Mouse (Mus musculus) CH12.LX (cell line): Measurements from ENCODE around the gene Olfr1373. TPM values are rescaled to one million over a fixed set of nuclear protein-coding genes. Genes with fewer than 3 reads are reported as not detected.

Experiments used
- DNase-seq: peaks from one replicate; pipeline ENCODE4 v3.0.0-alpha.2; 2013; ENCODE audit errors: extremely low read depth
- H3K27ac ChIP-seq: 2 replicates; pipeline ENCODE4 v1.5.1; 2012; ENCODE audit warnings: low read depth, mild to moderate bottlenecking, control low read depth, moderate library complexity; ENCODE audit not compliant: insufficient read depth
- H3K27me3 ChIP-seq: replicated peaks from 2 replicates; pipeline ENCODE3; 2012; ENCODE audit warnings: inconsistent platforms
- H3K36me3 ChIP-seq, 2 experiments: replicated peaks in 1 of 2; 2 replicates each; pipeline versions ENCODE3 to v1.6.1; 2012; ENCODE audit warnings: inconsistent platforms in 1 of 2, low read length in 1 of 2, mild to moderate bottlenecking in 1 of 2, mixed read lengths in 1 of 2, moderate library complexity in 1 of 2; ENCODE audit not compliant: control insufficient read depth in 1 of 2, insufficient read depth in 1 of 2
- H3K4me1 ChIP-seq, 2 experiments: 2 replicates each; pipeline ENCODE4 v1.6.1; 2012; ENCODE audit warnings: inconsistent platforms in 1 of 2, moderate library complexity in 1 of 2; ENCODE audit not compliant: insufficient read depth in 2 of 2, control insufficient read depth in 1 of 2
- H3K4me2 ChIP-seq: 2 replicates; pipeline ENCODE4 v1.6.1; 2012; ENCODE audit warnings: low read depth, mild to moderate bottlenecking, control low read depth; ENCODE audit not compliant: poor library complexity, insufficient read depth, severe bottlenecking
- H3K4me3 ChIP-seq, 3 experiments: fragments of 150-350 bp in 1 of 3; sonication (generic) in 1 of 3; replicated peaks in 1 of 3; 2 replicates each; pipeline versions ENCODE3 to v1.5.1; 2011 to 2012; ENCODE audit warnings: low read depth in 2 of 3, low read length in 2 of 3, mild to moderate bottlenecking in 2 of 3, moderate library complexity in 2 of 3, control low read depth in 1 of 3, improper control_type of control experiment in 1 of 3, inconsistent platforms in 1 of 3, mixed read lengths in 1 of 3; ENCODE audit not compliant: poor library complexity in 1 of 3
- H3K79me2 ChIP-seq: replicated peaks from 2 replicates; pipeline ENCODE4 v1.6.1; 2012; ENCODE audit warnings: mild to moderate bottlenecking, moderate library complexity; ENCODE audit not compliant: control insufficient read depth, poor library complexity, insufficient read depth, severe bottlenecking; ENCODE audit errors: extremely low read depth
- H3K9ac ChIP-seq: 2 replicates; pipeline ENCODE4 v1.6.1; 2012; ENCODE audit warnings: low read depth, mild to moderate bottlenecking, control low read depth, moderate library complexity; ENCODE audit not compliant: insufficient read depth
- H3K9me3 ChIP-seq: replicated peaks from 2 replicates; pipeline ENCODE3; 2012; ENCODE audit warnings: low read length, inconsistent platforms, mixed read lengths
- BHLHE40 ChIP-seq: IDR thresholded peaks from 2 replicates; pipeline ENCODE4 v1.6.1; 2011; ENCODE audit warnings: mild to moderate bottlenecking, low read depth, low read length, improper control_type of control experiment
- CHD1 ChIP-seq: IDR thresholded peaks from 2 replicates; pipeline ENCODE4 v1.6.1; 2012; ENCODE audit warnings: low read depth, low read length, improper control_type of control experiment, inconsistent platforms
- CHD2 ChIP-seq: IDR thresholded peaks from 2 replicates; pipeline ENCODE4 v1.6.1; 2011; ENCODE audit warnings: low read length, improper control_type of control experiment
- CTCF ChIP-seq, 2 experiments: IDR thresholded peaks in 1 of 2; conservative IDR thresholded peaks in 1 of 2; 2 replicates each; pipeline ENCODE4 v1.5.1; 2011 to 2012; ENCODE audit warnings: low read depth in 2 of 2, low read length in 2 of 2, improper control_type of control experiment in 1 of 2, inconsistent platforms in 1 of 2, mild to moderate bottlenecking in 1 of 2, moderate library complexity in 1 of 2
- E2F4 ChIP-seq: IDR thresholded peaks from 2 replicates; pipeline ENCODE4 v1.6.1; 2011; ENCODE audit warnings: low read depth, low read length, improper control_type of control experiment; ENCODE audit not compliant: insufficient replicate concordance
- ELF1 ChIP-seq: IDR thresholded peaks from 2 replicates; pipeline ENCODE4 v1.6.1; 2014; ENCODE audit warnings: low read depth, mild to moderate bottlenecking, inconsistent platforms, low read length, improper control_type of control experiment
- EP300 ChIP-seq: IDR thresholded peaks from 2 replicates; pipeline ENCODE4 v1.6.1; 2011; ENCODE audit warnings: low read length, improper control_type of control experiment
- ETS1 ChIP-seq: conservative IDR thresholded peaks from 2 replicates; pipeline ENCODE4 v1.6.1; 2012; ENCODE audit warnings: low read depth, mild to moderate bottlenecking, inconsistent platforms, low read length, improper control_type of control experiment, moderate library complexity
- GABPA ChIP-seq: IDR thresholded peaks from 2 replicates; pipeline ENCODE4 v1.6.1; 2012; ENCODE audit warnings: low read depth, low read length, improper control_type of control experiment, inconsistent platforms; ENCODE audit not compliant: insufficient replicate concordance
- HCFC1 ChIP-seq: IDR thresholded peaks from 2 replicates; pipeline ENCODE4 v1.6.1; 2012; ENCODE audit warnings: low read depth, mild to moderate bottlenecking, inconsistent platforms, low read length, improper control_type of control experiment
- IRF4 ChIP-seq: IDR thresholded peaks from 2 replicates; pipeline ENCODE4 v1.6.1; 2014; ENCODE audit warnings: low read depth, mild to moderate bottlenecking, inconsistent platforms, low read length, improper control_type of control experiment
- JUN ChIP-seq: IDR thresholded peaks from 2 replicates; pipeline ENCODE4 v1.6.1; 2011; ENCODE audit warnings: low read depth, mild to moderate bottlenecking, low read length, improper control_type of control experiment, moderate library complexity; ENCODE audit not compliant: insufficient read depth
- JUND ChIP-seq: conservative IDR thresholded peaks from 2 replicates; pipeline ENCODE4 v1.6.1; 2011; ENCODE audit warnings: low read depth, low read length, improper control_type of control experiment
- KAT2A ChIP-seq: IDR thresholded peaks from 2 replicates; pipeline ENCODE4 v1.6.1; 2012; ENCODE audit warnings: low read length, improper control_type of control experiment, inconsistent platforms; ENCODE audit not compliant: insufficient replicate concordance
- MAFK ChIP-seq: IDR thresholded peaks from 2 replicates; pipeline ENCODE4 v1.6.1; 2011; ENCODE audit warnings: low read length, improper control_type of control experiment; ENCODE audit not compliant: insufficient replicate concordance
- MAX ChIP-seq: IDR thresholded peaks from 2 replicates; pipeline ENCODE4 v1.6.1; 2011; ENCODE audit warnings: low read length, improper control_type of control experiment
- MAZ ChIP-seq: IDR thresholded peaks from 2 replicates; pipeline ENCODE4 v1.6.1; 2012; ENCODE audit warnings: low read depth, mild to moderate bottlenecking, inconsistent platforms, low read length, improper control_type of control experiment, moderate library complexity
- MEF2A ChIP-seq: IDR thresholded peaks from 2 replicates; pipeline ENCODE4 v1.6.1; 2014; ENCODE audit warnings: low read depth, mild to moderate bottlenecking, inconsistent platforms, low read length, improper control_type of control experiment, borderline replicate concordance
- MXI1 ChIP-seq: IDR thresholded peaks from 2 replicates; pipeline ENCODE4 v1.6.1; 2011; ENCODE audit warnings: mild to moderate bottlenecking, low read depth, low read length, improper control_type of control experiment
- MYC ChIP-seq: IDR thresholded peaks from 2 replicates; pipeline ENCODE4 v1.6.1; 2011; ENCODE audit warnings: low read depth, mild to moderate bottlenecking, improper control_type of control experiment, low read length
- NELFE ChIP-seq: IDR thresholded peaks from 2 replicates; pipeline ENCODE4 v1.6.1; 2011; ENCODE audit warnings: low read depth, low read length, improper control_type of control experiment
- NRF1 ChIP-seq: IDR thresholded peaks from 2 replicates; pipeline ENCODE4 v1.6.1; 2014; ENCODE audit warnings: low read depth, mild to moderate bottlenecking, inconsistent platforms, low read length, improper control_type of control experiment, moderate library complexity
- PAX5 ChIP-seq: IDR thresholded peaks from 2 replicates; pipeline ENCODE4 v1.6.1; 2012; ENCODE audit warnings: low read length, inconsistent platforms, mixed read lengths
- POLR2A ChIP-seq: IDR thresholded peaks from 2 replicates; pipeline ENCODE4 v1.6.1; 2011; ENCODE audit warnings: low read depth, mild to moderate bottlenecking, improper control_type of control experiment, low read length
- POLR2AphosphoS2 ChIP-seq: IDR thresholded peaks from 2 replicates; pipeline ENCODE4 v1.6.1; 2011; ENCODE audit warnings: low read depth, low read length, improper control_type of control experiment
- RAD21 ChIP-seq: IDR thresholded peaks from 2 replicates; pipeline ENCODE4 v1.6.1; 2011; ENCODE audit warnings: low read depth, mild to moderate bottlenecking, low read length, improper control_type of control experiment, moderate library complexity
- RCOR1 ChIP-seq: conservative IDR thresholded peaks from 2 replicates; pipeline ENCODE4 v1.6.1; 2012; ENCODE audit warnings: low read depth, mild to moderate bottlenecking, inconsistent platforms, low read length, improper control_type of control experiment
- SIN3A ChIP-seq: IDR thresholded peaks from 2 replicates; pipeline ENCODE4 v1.6.1; 2012; ENCODE audit warnings: low read length, improper control_type of control experiment, inconsistent platforms
- SMC3 ChIP-seq: IDR thresholded peaks from 2 replicates; pipeline ENCODE4 v1.6.1; 2011; ENCODE audit warnings: low read depth, low read length, improper control_type of control experiment
- TBP ChIP-seq: conservative IDR thresholded peaks from 2 replicates; pipeline ENCODE4 v1.6.1; 2011; ENCODE audit warnings: low read depth, low read length, improper control_type of control experiment
- TCF12 ChIP-seq: IDR thresholded peaks from 2 replicates; pipeline ENCODE4 v1.6.1; 2014; ENCODE audit warnings: low read depth, mild to moderate bottlenecking, inconsistent platforms, low read length, improper control_type of control experiment
- UBTF ChIP-seq: IDR thresholded peaks from 2 replicates; pipeline ENCODE4 v1.6.1; 2012; ENCODE audit warnings: low read depth, mild to moderate bottlenecking, inconsistent platforms, low read length, improper control_type of control experiment, moderate library complexity
- USF1 ChIP-seq: IDR thresholded peaks from 2 replicates; pipeline ENCODE4 v1.6.1; 2014; ENCODE audit warnings: low read depth, mild to moderate bottlenecking, inconsistent platforms, low read length, improper control_type of control experiment
- USF2 ChIP-seq: conservative IDR thresholded peaks from 2 replicates; pipeline ENCODE4 v1.6.1; 2011; ENCODE audit warnings: low read depth, low read length, improper control_type of control experiment
- ZC3H11A ChIP-seq: IDR thresholded peaks from 2 replicates; pipeline ENCODE4 v1.6.1; 2012; ENCODE audit warnings: low read depth, mild to moderate bottlenecking, inconsistent platforms, low read length, improper control_type of control experiment
- ZKSCAN1 ChIP-seq: IDR thresholded peaks from 2 replicates; pipeline ENCODE4 v1.6.1; 2012; ENCODE audit warnings: low read depth, inconsistent platforms, low read length, improper control_type of control experiment, borderline replicate concordance
- ZMIZ1 ChIP-seq: IDR thresholded peaks from 2 replicates; pipeline ENCODE4 v1.6.1; 2012; ENCODE audit warnings: low read depth, mild to moderate bottlenecking, inconsistent platforms, low read length, improper control_type of control experiment
- ZNF384 ChIP-seq: IDR thresholded peaks from 2 replicates; pipeline ENCODE4 v1.6.1; 2012; ENCODE audit warnings: low read depth, low read length, improper control_type of control experiment, inconsistent platforms
- dilution Hi-C: fragments of 300-500 bp; cut with MboI; formaldehyde crosslinking; loops from 2 replicates; pipeline ENCODE4 v1.14.3; 2020; ENCODE audit warnings: low sequenced_read_pairs; ENCODE audit not compliant: extremely low pct_unique_long_range_greater_than_20kb, extremely low pct_ligation_motif_present
- in situ Hi-C: fragments of 300-500 bp; cut with MboI; formaldehyde crosslinking; loops from 3 replicates; pipeline ENCODE4 v1.14.3; 2019; ENCODE audit warnings: low sequenced_read_pairs, low pct_ligation_motif_present, low pct_unique_long_range_greater_than_20kb, mixed read lengths
- polyA plus RNA-seq: library from polyadenylated mRNA; unstranded; fragments of >175 nt; gene quantifications from 2 replicates; pipeline ENCODE4 v1.2.1, GENCODE M21; 2012; ENCODE audit warnings: low read depth; ENCODE audit not compliant: insufficient read length
- total RNA-seq, 2 experiments: library from RNA; depleted of rRNA; stranded (reverse); fragments of 300-350 nt in 1 of 2; fragments of >200 nt in 1 of 2; gene quantifications; 2 replicates each; pipeline ENCODE4 v1.2.3; 2012 to 2014

Olfr1373 gene
- total and polyA plus RNA-seq, 3 experiments: not detected

GRCm38 (mm10) chr11:52098398-52098946 is 46.9 kb downstream of the Olfr1373 start, which contains the start of gene Ppp2ca:
Ppp2ca (plus strand) TSS chr11:52098681.
- TF ChIP-seq TBP: peak; percentile 87
- no peak for TF ChIP-seq CHD1
- TF ChIP-seq USF1: no peak
- TF ChIP-seq NRF1: peak; percentile 95
- TF ChIP-seq MXI1: peak; percentile 53
- TF ChIP-seq MAX: peak; percentile 78
- TF ChIP-seq NELFE: peak; percentile 94
- peak; percentile 68; the same call in 1 of the 2 replicates for TF ChIP-seq POLR2AphosphoS2
- peak; percentile 88 for TF ChIP-seq CHD2
- TF ChIP-seq RCOR1: peak; percentile 66; the same call in 1 of the 2 replicates
- no peak for TF ChIP-seq PAX5
- peak; percentile 86 for TF ChIP-seq ZMIZ1
- no peak; the same call in 1 of the 2 replicates for TF ChIP-seq BHLHE40
- TF ChIP-seq E2F4: 0 out of 2 replicates have a peak, but pooled peaks have one; percentile 47
- TF ChIP-seq CTCF (conservative IDR thresholded peaks at IDR 0.05 in 1 of 2, IDR thresholded peaks at IDR 0.05 in 1 of 2; ENCODE audit: low read depth in 2 of 2, low read length in 2 of 2): no peak
- no peak for TF ChIP-seq JUND
- TF ChIP-seq RAD21: no peak
- TF ChIP-seq POLR2A: peak; percentile 85
- TF ChIP-seq KAT2A: 0 out of 2 replicates have a peak, but pooled peaks have one; percentile 71
- peak; percentile 83 for TF ChIP-seq HCFC1
- no peak for TF ChIP-seq MAFK
- peak; percentile 15 for TF ChIP-seq SIN3A
- TF ChIP-seq JUN: peak; percentile 6; the same call in 1 of the 2 replicates
- TF ChIP-seq ELF1: peak; percentile 91
- TF ChIP-seq MYC: no peak
- no peak for TF ChIP-seq ZNF384
- peak; percentile 48; the same call in 1 of the 2 replicates for TF ChIP-seq MEF2A
- no peak for TF ChIP-seq ZKSCAN1
- TF ChIP-seq TCF12: peak; percentile 86
- no peak for TF ChIP-seq ZC3H11A
- TF ChIP-seq IRF4: peak; percentile 68; the same call in 1 of the 2 replicates
- no peak for TF ChIP-seq USF2
- no peak for TF ChIP-seq EP300
- TF ChIP-seq ETS1: peak; percentile 32; the same call in 1 of the 2 replicates
- no peak for TF ChIP-seq UBTF
- TF ChIP-seq MAZ: peak; percentile 97
- peak; percentile 5; the same call in 1 of the 2 replicates for TF ChIP-seq GABPA
- TF ChIP-seq SMC3: no peak
- TF ChIP-seq, all 38 proteins: peak for 22
- H3K9ac ChIP-seq: peak within 1 kb of the TSS; percentile 100
- H3K9me3 ChIP-seq: no peaks in the 10 kb centered on the region
- dilution Hi-C loops (no loop called here), in situ Hi-C loops (no loop called here)
- DNase-seq: peak; percentile 99
- H3K4me1 ChIP-seq: peaks cover 22 to 48% of the 10 kb centered on the region in 2 experiments
- H3K36me3 ChIP-seq: peaks cover 5 to 28% of the 10 kb centered on the region in 2 experiments
- H3K79me2 ChIP-seq: peaks cover 48% of the 10 kb centered on the region
- peak within 1 kb of the TSS; percentile 82 for H3K4me2 ChIP-seq
- peak within 1 kb of the TSS; percentile 77 to 96 (median 85) for H3K4me3 ChIP-seq
- peak within 1 kb of the TSS; percentile 85 for H3K27ac ChIP-seq
- H3K27me3 ChIP-seq: no peaks in the 10 kb centered on the region
